Mouse (Mus musculus) liver, postnatal 0 days (tissue): ENCODE measurements around the gene Unc119. TPM values are rescaled to one million over a fixed set of nuclear protein-coding genes. Genes with fewer than 3 reads are reported as not detected.

ENCODE experiments used
- ATAC-seq: fragments of 200-750 bp; cut with Nextera tagmentation; 2 replicates; pipeline ENCODE4 v1.8.0; 2017; ENCODE audit warnings: mild to moderate bottlenecking, moderate library complexity
- DNase-seq: peaks from one replicate; pipeline ENCODE4 v3.0.0-alpha.2; 2016
- H3K27ac ChIP-seq: fragments of 300-500 bp; sonication (generic); 2 replicates; pipeline ENCODE4 v1.5.1; 2014; ENCODE audit warnings: antibody characterized with exemption, moderate library complexity, mild to moderate bottlenecking, low read depth
- H3K27me3 ChIP-seq: fragments of 300-500 bp; sonication (generic); 2 replicates; pipeline ENCODE4 v1.6.1; 2014; ENCODE audit warnings: low read length, control low read depth, mixed read lengths; ENCODE audit not compliant: insufficient read depth
- H3K36me3 ChIP-seq: fragments of 300-500 bp; sonication (generic); replicated peaks from 2 replicates; pipeline ENCODE4 v1.6.1; 2014; ENCODE audit warnings: mild to moderate bottlenecking, control low read depth, low read length, moderate library complexity, mixed read lengths; ENCODE audit not compliant: insufficient read depth
- H3K4me1 ChIP-seq: fragments of 300-500 bp; sonication (generic); 2 replicates; pipeline ENCODE4 v1.6.1; 2014; ENCODE audit warnings: antibody characterized with exemption, mild to moderate bottlenecking, control low read depth; ENCODE audit not compliant: insufficient read depth
- H3K4me2 ChIP-seq: fragments of 300-500 bp; sonication (generic); 2 replicates; pipeline ENCODE4 v1.6.1; 2014; ENCODE audit warnings: low read depth, mild to moderate bottlenecking, low read length, moderate library complexity, mixed read lengths
- H3K4me3 ChIP-seq: fragments of 300-500 bp; sonication (generic); 2 replicates; pipeline ENCODE4 v1.5.1; 2014; ENCODE audit warnings: low read depth, low read length
- H3K9ac ChIP-seq: fragments of 300-500 bp; sonication (generic); replicated peaks from 2 replicates; pipeline ENCODE4 v1.6.1; 2014; ENCODE audit warnings: mild to moderate bottlenecking, moderate library complexity
- H3K9me3 ChIP-seq: fragments of 300-500 bp; sonication (generic); 2 replicates; pipeline ENCODE4 v1.6.1; 2016; ENCODE audit warnings: mild to moderate bottlenecking, control low read depth, low read length, mixed read lengths
- CTCF ChIP-seq: sonication (generic); IDR thresholded peaks from 2 replicates; pipeline ENCODE4 v1.5.1; 2016; ENCODE audit warnings: antibody characterized with exemption, low read depth
- EP300 ChIP-seq: IDR thresholded peaks from 2 replicates; pipeline ENCODE4 v1.6.1; 2016; ENCODE audit warnings: antibody characterized with exemption, low read depth, mild to moderate bottlenecking
- WGBS: fragments of 180-500 bp; shearing (Covaris S2); extraction: QIAGEN DNeasy Blood & Tissue Kit; methylation state at CpG from one replicate; pipeline ENCODE4 v1.1.7; 2014; ENCODE audit not compliant: insufficient replicate concordance; 5-methylcytosine and 5-hydroxymethylcytosine counted together
- polyA plus RNA-seq: library from polyadenylated mRNA; unstranded; fragments of >200 nt; fragmentation: Nextera tagmentation; extraction: Ambion mirVana; gene quantifications from 2 replicates; pipeline ENCODE4 v1.2.1, GENCODE M21; 2015

Unc119 gene
- 63.7 and 77.0 TPM in 2 replicates for polyA plus RNA-seq

GRCm38 (mm10) chr11:78343381-78344327 lies at the start of gene Unc119:
Gene Unc119 (plus strand): TSS chr11:78343482.
- Histone ChIP-seq H3K27ac (peak within 1 kb of the TSS; percentile 90), H3K4me2 (peak within 1 kb of the TSS; percentile 95), H3K4me1 (peaks cover 49% of the 10 kb centered on the region), H3K9ac (peak within 1 kb of the TSS; percentile 74), H3K27me3 (no peaks in the 10 kb centered on the region), H3K9me3 (no peaks in the 10 kb centered on the region), H3K36me3 (peaks cover 22% of the 10 kb centered on the region), H3K4me3 (peak within 1 kb of the TSS; percentile 66)
- WGBS: under 1% methylated on average over 65 of the region's 66 CpGs
- ATAC-seq (peak; percentile 63), DNase-seq (peak; percentile 88)
- TF ChIP-seq CTCF (no peak), EP300 (no peak)

GRCm38 (mm10) chr11:78294585-78294984 lies 48.7 kb upstream of the Unc119 start:
- peak; percentile 89 for ATAC-seq
- H3K27ac ChIP-seq: 0 out of 2 replicates have a peak overlapping the region, but pooled peaks have one; percentile 50

GRCm38 (mm10) chr11:78300917-78301316 lies 42.4 kb upstream of the Unc119 start:
- 64% methylated on average over 7 of the region's 7 CpGs for WGBS
- DNase-seq: no peak
- no peak for TF ChIP-seq EP300
- TF ChIP-seq CTCF: no peak
- peak; percentile 24 for ATAC-seq
- peak overlapping the region; percentile 78 for H3K4me3 ChIP-seq
- H3K27me3 ChIP-seq: no peaks in the 10 kb centered on the region
- H3K4me2 ChIP-seq: peak overlapping the region; percentile 76
- H3K4me1 ChIP-seq: no peaks in the 10 kb centered on the region
- H3K9me3 ChIP-seq: no peaks in the 10 kb centered on the region
- 0 out of 2 replicates have a peak overlapping the region, but pooled peaks have one; percentile 41 for H3K9ac ChIP-seq
- H3K27ac ChIP-seq: no peak overlapping the region
- peaks cover 26% of the 10 kb centered on the region for H3K36me3 ChIP-seq

More at GRCm38 (mm10) chr11:78294585-78294984, 48.7 kb upstream of the Unc119 start:
- Histone ChIP-seq H3K4me2 (no peak overlapping the region), H3K9ac (no peak overlapping the region), H3K4me1 (no peaks in the 10 kb centered on the region), H3K27me3 (no peaks in the 10 kb centered on the region), H3K9me3 (no peaks in the 10 kb centered on the region), H3K36me3 (peaks cover 16% of the 10 kb centered on the region), H3K4me3 (no peak overlapping the region)
- TF ChIP-seq EP300 (peak; percentile 53; the same call in 1 of the 2 replicates), CTCF (no peak)
- no peak for DNase-seq
- WGBS: 70% methylated on average over 6 of the region's 6 CpGs

GRCm38 (mm10) chr11:78301357-78302084 lies 41.8 kb upstream of the Unc119 start, which contains the start of gene Spag5:
Gene Spag5 (plus strand): TSS chr11:78301529.
- TF ChIP-seq EP300: no peak
- TF ChIP-seq CTCF: no peak
- no peaks in the 10 kb centered on the region for H3K4me1 ChIP-seq
- H3K9me3 ChIP-seq: no peaks in the 10 kb centered on the region
- peaks cover 31% of the 10 kb centered on the region for H3K36me3 ChIP-seq
- H3K4me2 ChIP-seq: peak within 1 kb of the TSS; percentile 76
- under 1% methylated on average over 49 of the region's 49 CpGs for WGBS
- no peaks in the 10 kb centered on the region for H3K27me3 ChIP-seq
- DNase-seq: peak; percentile 92
- peak within 1 kb of the TSS; percentile 65 for H3K27ac ChIP-seq
- peak; percentile 100 for ATAC-seq
- H3K9ac ChIP-seq: peak within 1 kb of the TSS; percentile 83
- H3K4me3 ChIP-seq: peak within 1 kb of the TSS; percentile 78

GRCm38 (mm10) chr11:78305272-78305671 lies 38.0 kb upstream of the Unc119 start:
- no peak overlapping the region for H3K4me3 ChIP-seq

More at GRCm38 (mm10) chr11:78305272-78305671, 38.0 kb upstream of the Unc119 start:
- Histone ChIP-seq H3K4me1 (no peaks in the 10 kb centered on the region), H3K4me2 (peak overlapping the region; percentile 30), H3K9ac (peak overlapping the region; percentile 17; the same call in 1 of the 2 replicates), H3K27me3 (no peaks in the 10 kb centered on the region), H3K36me3 (peaks cover 48% of the 10 kb centered on the region), H3K27ac (no peak overlapping the region), H3K9me3 (no peaks in the 10 kb centered on the region)
- no peak for DNase-seq
- TF ChIP-seq EP300 (no peak), CTCF (no peak)
- 87% methylated on average over 4 of the region's 4 CpGs for WGBS
- ATAC-seq: no peak
